Mouse (Mus musculus) midbrain, embryonic 14.5 days (tissue): ENCODE results near the gene Usp37. TPM values are rescaled to one million over a fixed set of nuclear protein-coding genes. Genes with fewer than 3 reads are reported as not detected.

Source experiments
- ATAC-seq: fragments of 200-750 bp; cut with Nextera tagmentation; 2 replicates; pipeline ENCODE4 v1.8.0; 2017; ENCODE audit warnings: moderate number of reproducible peaks, moderate library complexity; ENCODE audit not compliant: low FRiP score, low TSS enrichment
- DNase-seq: peaks from one replicate; pipeline ENCODE4 v3.0.0-alpha.2; 2015
- H3K27ac ChIP-seq: fragments of 300-500 bp; sonication (generic); replicated peaks from 2 replicates; pipeline ENCODE4 v1.5.1; 2014; ENCODE audit warnings: mild to moderate bottlenecking, low read depth, low read length, moderate library complexity
- H3K27me3 ChIP-seq: fragments of 300-500 bp; sonication (generic); 2 replicates; pipeline ENCODE4 v1.6.1; 2014; ENCODE audit warnings: low read length, control low read depth, mixed read lengths; ENCODE audit not compliant: control insufficient read depth, insufficient read depth
- H3K36me3 ChIP-seq: fragments of 300-500 bp; sonication (generic); 2 replicates; pipeline ENCODE4 v1.6.1; 2014; ENCODE audit warnings: low read length, control low read depth; ENCODE audit not compliant: control insufficient read depth, insufficient read depth
- H3K4me1 ChIP-seq: fragments of 300-500 bp; sonication (generic); 2 replicates; pipeline ENCODE4 v1.6.1; 2014; ENCODE audit warnings: mild to moderate bottlenecking, antibody characterized with exemption, low read length, control low read depth; ENCODE audit not compliant: control insufficient read depth, insufficient read depth
- H3K4me2 ChIP-seq: fragments of 300-500 bp; sonication (generic); 2 replicates; pipeline ENCODE4 v1.6.1; 2014; ENCODE audit warnings: mild to moderate bottlenecking, low read length, moderate library complexity
- H3K4me3 ChIP-seq: fragments of 300-500 bp; sonication (generic); replicated peaks from 2 replicates; pipeline ENCODE4 v1.5.1; 2014; ENCODE audit warnings: low read depth, low read length
- H3K9ac ChIP-seq: fragments of 300-500 bp; sonication (generic); replicated peaks from 2 replicates; pipeline ENCODE4 v1.6.1; 2014; ENCODE audit warnings: mild to moderate bottlenecking, low read length, moderate library complexity
- H3K9me3 ChIP-seq: fragments of 300-500 bp; sonication (generic); 2 replicates; pipeline ENCODE4 v1.6.1; 2016; ENCODE audit warnings: low read length, control low read depth, mixed read lengths; ENCODE audit not compliant: control insufficient read depth
- WGBS: fragments of 180-500 bp; shearing (Covaris S2); extraction: QIAGEN DNeasy Blood & Tissue Kit; methylation state at CpG from one replicate; pipeline ENCODE4 v1.1.7; 2014; 5-methylcytosine and 5-hydroxymethylcytosine counted together
- polyA plus RNA-seq: library from polyadenylated mRNA; unstranded; fragments of >200 nt; fragmentation: Nextera tagmentation; extraction: Ambion mirVana; gene quantifications from 2 replicates; pipeline ENCODE4 v1.2.1, GENCODE M21; 2014

Usp37 gene
- polyA plus RNA-seq, 1 experiment from 2014 or later = 33.1 TPM

DNA sequence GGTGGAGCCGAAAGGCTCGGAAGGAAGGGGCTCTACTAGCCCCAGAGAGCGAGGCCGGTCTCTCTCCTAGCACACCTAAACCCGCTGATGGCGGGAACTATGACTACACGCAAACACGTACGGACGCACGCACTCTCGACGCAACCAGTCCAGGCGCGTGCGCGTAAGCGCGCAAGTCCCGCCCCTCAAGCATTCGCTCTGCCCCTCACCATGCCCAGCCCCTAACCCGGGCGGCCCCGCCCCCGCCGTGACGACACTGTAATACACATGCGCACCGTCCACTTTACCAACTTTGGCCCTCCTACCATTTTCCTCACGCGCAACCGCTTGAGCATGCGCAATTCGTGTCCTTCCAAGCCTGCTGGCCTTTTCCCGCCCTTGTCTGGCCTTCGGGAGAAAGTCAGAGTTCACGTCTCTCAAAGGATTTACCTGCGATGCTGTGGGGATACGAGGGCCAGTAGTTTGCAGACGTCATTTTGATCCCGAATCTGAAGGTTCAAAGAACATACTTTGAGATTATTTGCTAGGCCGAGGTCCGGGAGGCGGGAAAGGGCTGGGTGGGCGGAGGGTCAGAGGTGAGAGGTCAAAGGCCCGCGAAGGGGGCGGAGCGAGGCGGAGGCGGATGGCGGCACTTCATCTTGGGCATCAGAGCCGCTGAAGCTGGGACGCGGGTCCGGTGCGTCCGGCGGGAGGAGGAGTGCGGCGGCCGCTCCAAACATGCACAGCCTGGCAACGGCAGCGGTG lies 38.2 kb downstream of the Usp37 start, which contains the start of gene Cnot9:
TSS of gene Cnot9 (plus strand) at position 338 of the 744 bp plus-strand sequence.
- H3K4me1 ChIP-seq = peaks cover 30% of the 10 kb centered on the region
- no peaks in the 10 kb centered on the region for H3K9me3 ChIP-seq
- peak within 1 kb of the TSS; percentile 79 for H3K27ac ChIP-seq
- 0 out of 2 replicates have a peak, but pooled peaks cover 3% of the 10 kb centered on the region for H3K36me3 ChIP-seq
- under 1% methylated on average over 64 of the region's 64 CpGs for WGBS
- H3K9ac ChIP-seq = peak within 1 kb of the TSS; percentile 81
- peak; percentile 100 for DNase-seq
- ATAC-seq = peak; percentile 100
- peak within 1 kb of the TSS; percentile 88 for H3K4me2 ChIP-seq
- peak within 1 kb of the TSS; percentile 64 for H3K4me3 ChIP-seq
- no peaks in the 10 kb centered on the region for H3K27me3 ChIP-seq

DNA sequence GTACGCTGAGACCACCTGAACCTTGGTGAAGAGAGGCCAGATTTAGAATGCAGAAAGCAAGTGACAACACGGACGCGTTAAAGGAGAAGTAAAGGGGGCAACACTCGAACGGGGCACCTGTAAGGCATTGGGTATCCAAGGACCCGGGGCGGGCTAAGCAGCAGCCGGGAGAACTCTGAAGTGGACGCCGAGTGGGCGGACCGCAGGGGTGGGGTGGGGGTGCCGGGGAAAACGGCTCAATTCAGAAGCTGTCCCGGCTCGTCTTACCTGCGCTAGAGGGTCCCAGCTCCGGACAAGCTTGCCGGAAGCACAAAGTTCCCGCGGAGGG lies 38.7 kb downstream of the Usp37 start:
- Histone ChIP-seq H3K4me2 (peak overlapping the region; percentile 88), H3K9ac (peak overlapping the region; percentile 65), H3K36me3 (0 out of 2 replicates have a peak, but pooled peaks cover 3% of the 10 kb centered on the region), H3K9me3 (no peaks in the 10 kb centered on the region), H3K4me3 (peak overlapping the region; percentile 64), H3K4me1 (peaks cover 30% of the 10 kb centered on the region), H3K27me3 (no peaks in the 10 kb centered on the region), H3K27ac (peak overlapping the region; percentile 68)
- WGBS = under 1% methylated on average over 22 of the region's 22 CpGs
- ATAC-seq = no peak; the same call in 1 of the 2 replicates
- no peak for DNase-seq

DNA sequence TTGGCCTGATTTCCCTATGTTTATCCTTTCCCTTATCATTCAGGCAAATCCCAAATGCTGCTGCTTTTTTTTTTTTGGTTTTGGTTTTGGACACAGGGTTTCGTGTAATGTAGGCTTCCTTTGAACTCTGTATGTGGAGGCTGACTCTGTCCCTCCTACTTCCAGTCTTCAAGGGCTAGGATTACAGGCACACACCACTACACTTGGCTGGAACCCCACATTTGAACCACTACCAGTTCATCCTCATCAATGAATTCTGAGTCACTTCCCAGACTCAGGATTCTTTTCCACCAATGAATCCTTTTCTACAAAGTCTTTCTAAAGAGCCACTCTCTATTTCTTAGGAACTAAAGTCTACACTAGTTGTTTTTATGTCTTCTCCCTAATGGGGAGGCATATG lies 43.0 kb downstream of the Usp37 start:
- ATAC-seq = no peak

DNA sequence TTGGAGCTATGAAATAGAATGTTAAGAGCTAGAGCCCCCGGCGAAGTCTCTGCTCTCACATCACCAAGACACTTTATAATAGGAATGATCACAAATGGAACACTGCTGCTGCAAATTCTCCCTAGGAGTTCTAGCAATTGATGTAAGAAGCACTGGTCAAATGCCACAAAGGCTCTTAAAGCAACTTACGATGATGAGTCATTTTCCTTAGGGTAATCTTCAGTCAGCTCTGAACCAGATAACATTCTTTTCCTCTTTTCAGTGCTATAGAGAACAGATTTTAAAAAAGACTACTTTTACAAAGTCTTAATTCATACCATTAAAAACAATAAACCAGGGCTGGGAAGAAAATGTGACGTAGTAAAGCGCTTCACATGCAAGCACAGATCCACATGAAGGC lies 58.3 kb downstream of the Usp37 start:
- H3K27ac ChIP-seq = no peak overlapping the region
- H3K9ac ChIP-seq = no peak overlapping the region
- ATAC-seq = no peak
- peaks cover 75% of the 10 kb centered on the region for H3K36me3 ChIP-seq
- H3K4me1 ChIP-seq = no peaks in the 10 kb centered on the region
- no peaks in the 10 kb centered on the region for H3K9me3 ChIP-seq
- DNase-seq = no peak
- no peak overlapping the region for H3K4me2 ChIP-seq
- 96% methylated on average over 5 of the region's 5 CpGs for WGBS
- H3K4me3 ChIP-seq = no peak overlapping the region
- H3K27me3 ChIP-seq = no peaks in the 10 kb centered on the region

More for the DNA sequence above, 43.0 kb downstream of the Usp37 start:
- H3K4me1 ChIP-seq = peaks cover 9% of the 10 kb centered on the region
- WGBS = 81% methylated on average over 1 of the region's 1 CpGs
- H3K4me2 ChIP-seq = no peak overlapping the region
- H3K9me3 ChIP-seq = no peaks in the 10 kb centered on the region
- peaks cover 6% of the 10 kb centered on the region; the same call in 1 of the 2 replicates for H3K36me3 ChIP-seq
- DNase-seq = no peak
- H3K27me3 ChIP-seq = no peaks in the 10 kb centered on the region
- no peak overlapping the region for H3K27ac ChIP-seq
- no peak overlapping the region for H3K9ac ChIP-seq
- no peak overlapping the region for H3K4me3 ChIP-seq

DNA sequence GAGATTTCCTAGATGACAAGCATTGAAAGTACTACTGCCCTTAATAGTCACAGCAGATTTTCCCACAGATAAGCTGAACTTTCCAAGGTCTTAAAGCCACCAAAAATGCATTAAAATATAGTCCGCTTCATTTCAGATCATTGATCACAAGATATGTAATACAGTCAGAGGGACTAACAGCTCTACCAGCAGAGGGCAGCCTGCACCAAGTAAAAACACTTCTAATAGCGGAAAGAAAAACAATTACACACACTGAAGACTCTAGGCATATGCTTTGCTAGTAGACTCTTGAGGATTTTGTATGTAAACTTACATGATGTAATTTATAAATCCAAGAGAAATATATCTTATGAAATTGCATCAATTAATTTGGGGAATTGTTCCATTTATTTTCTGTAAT lies 83.8 kb downstream of the Usp37 start:
- no peak overlapping the region for H3K27ac ChIP-seq
- no peak for ATAC-seq
- H3K4me3 ChIP-seq = no peak overlapping the region
- no peak overlapping the region for H3K9ac ChIP-seq
- no peaks in the 10 kb centered on the region for H3K4me1 ChIP-seq
- H3K36me3 ChIP-seq = peaks cover 67% of the 10 kb centered on the region
- no peak overlapping the region for H3K4me2 ChIP-seq
- no peaks in the 10 kb centered on the region for H3K9me3 ChIP-seq
- DNase-seq = peak; percentile 59
- no peaks in the 10 kb centered on the region for H3K27me3 ChIP-seq
- 84% methylated on average over 2 of the region's 2 CpGs for WGBS

DNA sequence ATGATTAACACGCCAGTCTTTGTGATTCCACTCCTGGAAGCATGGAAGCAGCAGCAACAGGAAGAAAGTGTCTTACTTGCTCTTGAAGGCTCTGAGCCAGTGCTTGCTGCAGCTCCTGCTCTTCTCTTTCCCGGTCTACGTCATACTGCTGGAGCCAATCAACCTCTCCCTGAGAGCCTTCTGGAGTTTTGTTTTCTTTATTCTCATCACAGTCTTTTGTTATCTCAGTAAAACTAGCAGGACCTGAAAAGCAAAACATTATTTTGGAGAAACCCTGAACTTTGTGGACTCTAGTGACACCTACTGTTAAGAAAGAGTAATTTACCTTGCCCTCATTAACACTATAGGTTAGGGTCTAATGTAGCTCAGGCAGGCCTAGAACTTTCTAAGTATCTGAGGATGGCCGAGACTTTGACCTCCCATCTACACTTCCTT lies 91.5 kb downstream of the Usp37 start:
- no peak overlapping the region for H3K4me2 ChIP-seq
- H3K27me3 ChIP-seq = no peaks in the 10 kb centered on the region
- no peak overlapping the region for H3K27ac ChIP-seq
- no peak overlapping the region for H3K4me3 ChIP-seq
- DNase-seq = peak; percentile 72
- no peak overlapping the region for H3K9ac ChIP-seq
- ATAC-seq = no peak
- H3K4me1 ChIP-seq = no peaks in the 10 kb centered on the region
- peaks cover 61% of the 10 kb centered on the region for H3K36me3 ChIP-seq
- 72% methylated on average over 4 of the region's 4 CpGs for WGBS
- no peaks in the 10 kb centered on the region for H3K9me3 ChIP-seq

DNA sequence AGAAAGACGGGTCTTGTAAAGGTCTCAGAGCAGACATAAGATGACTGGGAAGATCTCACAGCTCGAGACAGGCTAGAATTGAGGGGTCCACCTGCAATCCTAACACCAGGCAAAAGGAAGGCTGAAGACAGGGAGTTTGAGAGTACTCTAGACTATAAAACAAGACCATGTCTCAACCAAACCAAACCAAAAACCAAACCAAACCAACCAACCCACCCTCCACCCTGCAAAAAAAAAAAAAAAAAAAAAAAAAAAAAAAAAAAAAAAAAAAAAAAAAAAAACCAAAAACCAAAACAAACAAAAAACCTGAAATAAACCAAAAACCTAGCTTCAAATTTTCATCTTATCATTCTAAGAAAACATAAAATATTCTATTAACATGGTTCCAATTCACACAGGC lies 99.5 kb downstream of the Usp37 start:
- Histone ChIP-seq H3K9ac (no peak overlapping the region), H3K4me1 (no peaks in the 10 kb centered on the region), H3K36me3 (peaks cover 53% of the 10 kb centered on the region), H3K4me3 (no peak overlapping the region), H3K4me2 (no peak overlapping the region), H3K27me3 (no peaks in the 10 kb centered on the region), H3K27ac (no peak overlapping the region), H3K9me3 (no peaks in the 10 kb centered on the region)
- ATAC-seq = no peak
- 99% methylated on average over 2 of the region's 2 CpGs for WGBS
- DNase-seq = no peak

DNA sequence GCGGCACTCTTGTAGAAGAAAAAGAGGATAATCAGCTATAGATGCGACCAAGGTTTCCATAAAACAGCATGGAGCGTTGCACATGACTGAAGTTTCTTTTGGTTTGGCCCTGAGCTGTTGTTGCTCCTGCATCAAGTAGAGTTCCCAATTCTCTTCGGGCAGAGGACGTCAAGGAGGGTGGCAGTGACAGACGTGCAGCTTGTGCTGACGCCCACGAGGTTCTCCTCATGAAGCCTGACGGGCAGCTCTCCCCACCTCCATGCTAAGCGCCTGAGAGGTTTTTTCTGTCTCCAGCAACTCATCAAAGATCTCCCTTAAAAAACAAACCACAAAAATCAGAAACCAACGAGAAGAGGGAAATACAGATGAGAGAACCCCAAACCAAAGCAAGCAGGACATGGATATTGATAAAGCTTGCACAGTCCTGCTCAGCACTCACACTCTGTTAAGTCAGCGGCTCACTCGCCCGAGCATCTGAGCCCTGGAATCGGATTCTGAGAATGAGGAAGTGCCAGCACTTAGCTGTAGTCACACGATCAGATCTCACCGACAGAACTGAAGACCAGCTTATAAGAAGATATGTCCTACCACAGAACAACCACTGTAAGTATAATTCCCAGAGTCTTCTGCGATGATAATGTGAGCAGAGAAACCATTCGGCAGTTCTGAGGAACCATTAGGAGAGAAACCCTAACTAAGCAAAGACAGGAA lies 104.8 kb downstream of the Usp37 start:
- no peak for DNase-seq
- no peak for ATAC-seq
- no peak overlapping the region for H3K9ac ChIP-seq
- WGBS = 93% methylated on average over 19 of the region's 19 CpGs
- H3K4me2 ChIP-seq = no peak overlapping the region
- no peaks in the 10 kb centered on the region for H3K27me3 ChIP-seq
- H3K27ac ChIP-seq = no peak overlapping the region
- H3K36me3 ChIP-seq = peaks cover 51% of the 10 kb centered on the region
- no peak overlapping the region for H3K4me3 ChIP-seq
- H3K4me1 ChIP-seq = no peaks in the 10 kb centered on the region
- H3K9me3 ChIP-seq = no peaks in the 10 kb centered on the region
